Mouse (Mus musculus): ENCODE data around the gene Ugt1a7c.
A peak's percentile ranks its signal among the peaks of the same experiment; 100 is the strongest.

Gene Ugt1a7c

GRCm38 (mm10) chr1:88261706-88262105, 166.8 kb downstream of the Ugt1a7c start:
- DNase-seq (ENCODE audit: low spot score): no peak

DNA sequence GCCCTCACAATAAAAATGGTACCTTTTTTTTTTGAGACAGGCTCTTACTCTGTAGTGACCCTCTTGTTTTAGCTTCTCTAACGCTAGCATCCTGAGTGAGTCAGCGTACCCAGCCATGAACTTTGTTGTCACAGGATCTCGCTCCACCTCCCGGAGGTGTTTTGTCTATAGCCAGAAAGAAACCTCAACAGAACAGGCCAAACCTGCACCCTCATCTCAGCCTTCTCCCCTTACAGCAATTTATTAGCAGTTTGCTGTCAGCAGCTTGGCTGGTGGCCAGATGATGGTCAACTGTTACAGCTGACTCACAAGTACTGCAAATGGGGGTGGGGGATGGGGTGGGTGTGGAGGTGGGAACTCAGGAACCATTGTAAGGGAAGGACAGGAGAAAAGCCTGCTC, 167.4 kb downstream of the Ugt1a7c start:
- DNase-seq (ENCODE audit: low spot score): peak; percentile 86

- no peak for DNase-seq (ENCODE audit: low spot score)
These were observed 168.1 kb downstream of the Ugt1a7c start for GRCm38 (mm10) chr1:88262961-88263360.

- no peak for DNase-seq (ENCODE audit: low spot score)
These were observed 168.9 kb downstream of the Ugt1a7c start for GRCm38 (mm10) chr1:88263778-88264177.

- no peak for DNase-seq (ENCODE audit: low spot score)
These were observed 169.5 kb downstream of the Ugt1a7c start for GRCm38 (mm10) chr1:88264237-88264868.

GRCm38 (mm10) chr1:88264869-88265240, 170.0 kb downstream of the Ugt1a7c start:
- no peak for DNase-seq (ENCODE audit: low spot score)

DNA sequence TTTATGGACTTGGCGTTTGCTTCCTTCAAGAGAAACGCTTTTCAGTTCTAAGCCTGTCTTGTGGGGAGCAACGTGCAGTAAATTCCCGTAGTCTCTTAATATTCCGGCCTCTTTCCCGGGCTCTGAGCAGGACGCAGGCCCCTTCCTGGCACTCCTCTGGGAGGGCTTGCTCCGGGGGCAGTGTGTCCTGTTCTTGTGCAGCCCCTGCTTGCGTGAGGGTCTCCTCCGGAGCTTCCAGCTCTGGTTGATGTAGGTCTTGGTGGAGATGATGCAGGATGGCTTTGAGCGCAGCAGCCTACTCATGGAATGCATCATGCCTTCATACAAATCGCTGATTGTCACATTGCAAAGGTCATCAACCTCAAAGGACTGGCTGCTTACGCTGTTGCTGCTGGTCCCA, 171.3 kb downstream of the Ugt1a7c start:
- DNase-seq (ENCODE audit: low spot score): no peak

DNA sequence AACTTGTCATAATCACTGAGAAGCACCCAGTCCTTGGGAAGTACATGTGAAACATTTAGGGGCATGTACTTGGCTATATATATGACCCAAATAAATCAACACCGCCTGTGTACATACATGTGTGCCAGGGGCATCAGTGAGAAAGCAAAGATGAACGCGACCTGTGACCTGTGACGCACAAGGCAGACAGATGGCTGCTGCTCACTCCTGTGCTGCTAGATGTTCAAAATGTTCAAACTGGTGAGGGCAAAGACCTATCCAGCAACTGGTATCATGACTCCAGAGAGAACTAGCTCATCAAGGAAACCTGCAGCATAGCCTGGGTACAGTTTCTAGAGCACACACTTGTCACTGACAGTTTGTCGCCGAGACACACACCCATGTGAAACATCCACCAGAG, 172.6 kb downstream of the Ugt1a7c start:
- DNase-seq (ENCODE audit: low spot score): no peak

DNA sequence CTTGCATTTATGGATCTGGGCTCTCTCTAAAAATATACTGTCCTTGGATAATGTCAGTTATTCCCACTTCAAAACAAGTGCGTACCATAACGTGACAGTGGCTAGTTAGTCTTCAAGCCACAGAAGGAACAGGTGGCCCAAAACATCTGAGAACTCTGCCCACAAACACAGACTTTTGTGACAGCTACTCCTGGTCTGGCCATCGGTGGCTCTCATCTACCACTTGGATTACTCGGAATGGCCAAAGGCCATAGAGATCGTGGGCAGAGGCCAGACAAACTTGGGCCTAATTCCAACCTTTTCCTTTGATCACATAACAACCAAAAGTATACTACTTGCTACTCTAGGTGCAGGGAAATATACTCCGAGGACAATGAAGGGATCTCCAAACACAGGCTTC, 173.2 kb downstream of the Ugt1a7c start:
- no peak for DNase-seq (ENCODE audit: low spot score)
